Mouse (Mus musculus) heart, postnatal 0 days (tissue): ENCODE data around the gene Mcoln2. TPM values are rescaled to one million over a fixed set of nuclear protein-coding genes. Genes with fewer than 3 reads are reported as not detected.

Experiments used
- ATAC-seq: fragments of 200-750 bp; cut with Nextera tagmentation; 2 replicates; pipeline ENCODE4 v1.8.0; 2017; ENCODE audit warnings: low read depth, moderate number of reproducible peaks, moderate library complexity; ENCODE audit not compliant: insufficient read depth
- DNase-seq: peaks from one replicate; pipeline ENCODE4 v3.0.0-alpha.2; 2016; ENCODE audit warnings: low spot score
- H3K27ac ChIP-seq: fragments of 300-500 bp; sonication (generic); 2 replicates; pipeline ENCODE4 v1.5.1; 2014; ENCODE audit warnings: low read depth, mild to moderate bottlenecking
- H3K27me3 ChIP-seq: fragments of 300-500 bp; sonication (generic); 2 replicates; pipeline ENCODE4 v1.6.1; 2014; ENCODE audit warnings: low read length, mixed read lengths; ENCODE audit not compliant: control insufficient read depth, insufficient read depth
- H3K36me3 ChIP-seq: fragments of 300-500 bp; sonication (generic); replicated peaks from 2 replicates; pipeline ENCODE4 v1.6.1; 2014; ENCODE audit warnings: low read length, mixed read lengths; ENCODE audit not compliant: control insufficient read depth, insufficient read depth
- H3K4me1 ChIP-seq: fragments of 300-500 bp; sonication (generic); 2 replicates; pipeline ENCODE4 v1.6.1; 2014; ENCODE audit warnings: antibody characterized with exemption; ENCODE audit not compliant: control insufficient read depth, insufficient read depth
- H3K4me2 ChIP-seq: fragments of 300-500 bp; sonication (generic); 2 replicates; pipeline ENCODE4 v1.6.1; 2014; ENCODE audit warnings: low read depth, mild to moderate bottlenecking, low read length, moderate library complexity
- H3K4me3 ChIP-seq: fragments of 300-500 bp; sonication (generic); 2 replicates; pipeline ENCODE4 v1.5.1; 2014; ENCODE audit warnings: low read depth, low read length
- H3K9ac ChIP-seq: fragments of 300-500 bp; sonication (generic); replicated peaks from 2 replicates; pipeline ENCODE4 v1.6.1; 2014; ENCODE audit warnings: low read depth, low read length, mixed read lengths
- H3K9me3 ChIP-seq: fragments of 300-500 bp; sonication (generic); replicated peaks from 2 replicates; pipeline ENCODE4 v1.6.1; 2016; ENCODE audit warnings: low read length; ENCODE audit not compliant: control insufficient read depth
- CTCF ChIP-seq: IDR thresholded peaks from 2 replicates; pipeline ENCODE4 v1.5.1; 2016; ENCODE audit warnings: antibody characterized with exemption, control low read depth, low read depth
- EP300 ChIP-seq: IDR thresholded peaks from 2 replicates; pipeline ENCODE4 v1.6.1; 2016; ENCODE audit warnings: antibody characterized with exemption, low read depth
- WGBS: fragments of 180-500 bp; shearing (Covaris S2); extraction: QIAGEN DNeasy Blood & Tissue Kit; methylation state at CpG from one replicate; pipeline ENCODE4 v1.1.7; 2014; 5-methylcytosine and 5-hydroxymethylcytosine counted together
- polyA plus RNA-seq: library from polyadenylated mRNA; unstranded; fragments of >200 nt; fragmentation: Nextera tagmentation; extraction: Ambion mirVana; gene quantifications from 2 replicates; pipeline ENCODE4 v1.2.1, GENCODE M21; 2015
- total RNA-seq: library from RNA; depleted of rRNA; stranded (reverse); fragments of >200 nt; gene quantifications from 2 replicates; pipeline ENCODE4 v1.2.3, GENCODE M21; 2014; ENCODE audit warnings: low replicate concordance

The Mcoln2 gene
- total and polyA plus RNA-seq, 2 experiments from 2014 or later, result 0.14 TPM; not detected in 1

GRCm38 (mm10) chr3:146152913-146153312 is 3.3 kb downstream of the Mcoln2 start:
- H3K27me3 ChIP-seq, result peaks cover 15% of the 10 kb centered on the region; the same call in 1 of the 2 replicates
- H3K4me3 ChIP-seq, result no peak overlapping the region
- no peaks in the 10 kb centered on the region for H3K9me3 ChIP-seq
- H3K4me1 ChIP-seq, result peaks cover 3% of the 10 kb centered on the region; the same call in 1 of the 2 replicates
- no peak overlapping the region for H3K27ac ChIP-seq
- WGBS, result 93% methylated on average over 2 of the region's 2 CpGs
- TF ChIP-seq CTCF (no peak), EP300 (no peak)
- DNase-seq, result no peak
- no peak for ATAC-seq
- no peaks in the 10 kb centered on the region for H3K36me3 ChIP-seq
- H3K4me2 ChIP-seq, result no peak overlapping the region
- no peak overlapping the region for H3K9ac ChIP-seq

GRCm38 (mm10) chr3:146153862-146154611 is 4.4 kb downstream of the Mcoln2 start:
- DNase-seq (no peak), ATAC-seq (no peak)
- no peak overlapping the region for H3K27ac ChIP-seq
- no peak overlapping the region for H3K4me3 ChIP-seq
- H3K9ac ChIP-seq, result no peak overlapping the region
- H3K4me1 ChIP-seq, result peaks cover 3% of the 10 kb centered on the region; the same call in 1 of the 2 replicates
- 27% methylated on average over 12 of the region's 12 CpGs for WGBS
- peak overlapping the region; percentile 19; the same call in 1 of the 2 replicates for H3K4me2 ChIP-seq
- TF ChIP-seq EP300 (no peak), CTCF (no peak)
- no peaks in the 10 kb centered on the region for H3K9me3 ChIP-seq
- H3K36me3 ChIP-seq, result no peaks in the 10 kb centered on the region
- peaks cover 14% of the 10 kb centered on the region; the same call in 1 of the 2 replicates for H3K27me3 ChIP-seq

GRCm38 (mm10) chr3:146155628-146156576 is 6.3 kb downstream of the Mcoln2 start:
- Histone ChIP-seq H3K9me3 (no peaks in the 10 kb centered on the region), H3K4me1 (no peaks in the 10 kb centered on the region), H3K27me3 (0 out of 2 replicates have a peak, but pooled peaks cover 3% of the 10 kb centered on the region), H3K4me3 (no peak overlapping the region), H3K36me3 (no peaks in the 10 kb centered on the region), H3K9ac (no peak overlapping the region), H3K4me2 (no peak overlapping the region), H3K27ac (no peak overlapping the region)
- DNase-seq, result no peak
- TF ChIP-seq EP300, result no peak
- TF ChIP-seq CTCF, result no peak
- 55% methylated on average over 13 of the region's 13 CpGs for WGBS
- ATAC-seq, result no peak

GRCm38 (mm10) chr3:146156811-146157210 is 7.2 kb downstream of the Mcoln2 start:
- H3K4me3 ChIP-seq, result no peak overlapping the region
- H3K9ac ChIP-seq, result no peak overlapping the region
- H3K36me3 ChIP-seq, result no peaks in the 10 kb centered on the region
- H3K4me2 ChIP-seq, result no peak overlapping the region
- ATAC-seq, result no peak
- no peaks in the 10 kb centered on the region for H3K4me1 ChIP-seq
- DNase-seq, result no peak
- H3K27me3 ChIP-seq, result no peaks in the 10 kb centered on the region
- no peak for TF ChIP-seq CTCF
- TF ChIP-seq EP300, result no peak
- H3K27ac ChIP-seq, result no peak overlapping the region
- no peaks in the 10 kb centered on the region for H3K9me3 ChIP-seq
- 71% methylated on average over 2 of the region's 2 CpGs for whole genome bisulfite sequencing

- ATAC-seq (no peak), DNase-seq (no peak)
- no peak overlapping the region for H3K4me3 ChIP-seq
- H3K27me3 ChIP-seq, result no peaks in the 10 kb centered on the region
- TF ChIP-seq CTCF (no peak), EP300 (no peak)
- no peak overlapping the region for H3K9ac ChIP-seq
- no peaks in the 10 kb centered on the region for H3K36me3 ChIP-seq
- H3K4me2 ChIP-seq, result no peak overlapping the region
- no peaks in the 10 kb centered on the region for H3K9me3 ChIP-seq
- no peak overlapping the region for H3K27ac ChIP-seq
- H3K4me1 ChIP-seq, result no peaks in the 10 kb centered on the region
- 76% methylated on average over 4 of the region's 4 CpGs for WGBS
Measured at GRCm38 (mm10) chr3:146158039-146158438, 8.4 kb downstream of the Mcoln2 start.
